Mouse (Mus musculus) CH12.LX (cell line): Measurements from ENCODE around the gene Tox4. TPM values are rescaled to one million over a fixed set of nuclear protein-coding genes. Genes with fewer than 3 reads are reported as not detected.
"Not testable (repeated sequence)": the region's sequence is repeated elsewhere in the genome, so short reads cannot be mapped to it uniquely, and the experiment has no call there.

Experiments used
- DNase-seq: peaks from one replicate; pipeline ENCODE4 v3.0.0-alpha.2; 2013; ENCODE audit errors: extremely low read depth
- H3K27ac ChIP-seq: 2 replicates; pipeline ENCODE4 v1.5.1; 2012; ENCODE audit warnings: low read depth, mild to moderate bottlenecking, control low read depth, moderate library complexity; ENCODE audit not compliant: insufficient read depth
- H3K27me3 ChIP-seq: replicated peaks from 2 replicates; pipeline ENCODE3; 2012; ENCODE audit warnings: inconsistent platforms
- H3K36me3 ChIP-seq, 2 experiments: replicated peaks in 1 of 2; 2 replicates each; pipeline versions ENCODE3 to v1.6.1; 2012; ENCODE audit warnings: inconsistent platforms in 1 of 2, low read length in 1 of 2, mild to moderate bottlenecking in 1 of 2, mixed read lengths in 1 of 2, moderate library complexity in 1 of 2; ENCODE audit not compliant: control insufficient read depth in 1 of 2, insufficient read depth in 1 of 2
- H3K4me1 ChIP-seq, 2 experiments: 2 replicates each; pipeline ENCODE4 v1.6.1; 2012; ENCODE audit warnings: inconsistent platforms in 1 of 2, moderate library complexity in 1 of 2; ENCODE audit not compliant: insufficient read depth in 2 of 2, control insufficient read depth in 1 of 2
- H3K4me2 ChIP-seq: 2 replicates; pipeline ENCODE4 v1.6.1; 2012; ENCODE audit warnings: low read depth, mild to moderate bottlenecking, control low read depth; ENCODE audit not compliant: poor library complexity, insufficient read depth, severe bottlenecking
- H3K4me3 ChIP-seq, 3 experiments: fragments of 150-350 bp in 1 of 3; sonication (generic) in 1 of 3; replicated peaks in 1 of 3; 2 replicates each; pipeline versions ENCODE3 to v1.5.1; 2011 to 2012; ENCODE audit warnings: low read depth in 2 of 3, low read length in 2 of 3, mild to moderate bottlenecking in 2 of 3, moderate library complexity in 2 of 3, control low read depth in 1 of 3, improper control_type of control experiment in 1 of 3, inconsistent platforms in 1 of 3, mixed read lengths in 1 of 3; ENCODE audit not compliant: poor library complexity in 1 of 3
- H3K79me2 ChIP-seq: replicated peaks from 2 replicates; pipeline ENCODE4 v1.6.1; 2012; ENCODE audit warnings: mild to moderate bottlenecking, moderate library complexity; ENCODE audit not compliant: control insufficient read depth, poor library complexity, insufficient read depth, severe bottlenecking; ENCODE audit errors: extremely low read depth
- H3K9ac ChIP-seq: 2 replicates; pipeline ENCODE4 v1.6.1; 2012; ENCODE audit warnings: low read depth, mild to moderate bottlenecking, control low read depth, moderate library complexity; ENCODE audit not compliant: insufficient read depth
- H3K9me3 ChIP-seq: replicated peaks from 2 replicates; pipeline ENCODE3; 2012; ENCODE audit warnings: low read length, inconsistent platforms, mixed read lengths
- CHD1 ChIP-seq: IDR thresholded peaks from 2 replicates; pipeline ENCODE4 v1.6.1; 2012; ENCODE audit warnings: low read depth, low read length, improper control_type of control experiment, inconsistent platforms
- CHD2 ChIP-seq: IDR thresholded peaks from 2 replicates; pipeline ENCODE4 v1.6.1; 2011; ENCODE audit warnings: low read length, improper control_type of control experiment
- CTCF ChIP-seq, 2 experiments: IDR thresholded peaks in 1 of 2; conservative IDR thresholded peaks in 1 of 2; 2 replicates each; pipeline ENCODE4 v1.5.1; 2011 to 2012; ENCODE audit warnings: low read depth in 2 of 2, low read length in 2 of 2, improper control_type of control experiment in 1 of 2, inconsistent platforms in 1 of 2, mild to moderate bottlenecking in 1 of 2, moderate library complexity in 1 of 2
- E2F4 ChIP-seq: IDR thresholded peaks from 2 replicates; pipeline ENCODE4 v1.6.1; 2011; ENCODE audit warnings: low read depth, low read length, improper control_type of control experiment; ENCODE audit not compliant: insufficient replicate concordance
- ELF1 ChIP-seq: IDR thresholded peaks from 2 replicates; pipeline ENCODE4 v1.6.1; 2014; ENCODE audit warnings: low read depth, mild to moderate bottlenecking, inconsistent platforms, low read length, improper control_type of control experiment
- EP300 ChIP-seq: IDR thresholded peaks from 2 replicates; pipeline ENCODE4 v1.6.1; 2011; ENCODE audit warnings: low read length, improper control_type of control experiment
- ETS1 ChIP-seq: conservative IDR thresholded peaks from 2 replicates; pipeline ENCODE4 v1.6.1; 2012; ENCODE audit warnings: low read depth, mild to moderate bottlenecking, inconsistent platforms, low read length, improper control_type of control experiment, moderate library complexity
- GABPA ChIP-seq: IDR thresholded peaks from 2 replicates; pipeline ENCODE4 v1.6.1; 2012; ENCODE audit warnings: low read depth, low read length, improper control_type of control experiment, inconsistent platforms; ENCODE audit not compliant: insufficient replicate concordance
- IRF4 ChIP-seq: IDR thresholded peaks from 2 replicates; pipeline ENCODE4 v1.6.1; 2014; ENCODE audit warnings: low read depth, mild to moderate bottlenecking, inconsistent platforms, low read length, improper control_type of control experiment
- JUND ChIP-seq: conservative IDR thresholded peaks from 2 replicates; pipeline ENCODE4 v1.6.1; 2011; ENCODE audit warnings: low read depth, low read length, improper control_type of control experiment
- KAT2A ChIP-seq: IDR thresholded peaks from 2 replicates; pipeline ENCODE4 v1.6.1; 2012; ENCODE audit warnings: low read length, improper control_type of control experiment, inconsistent platforms; ENCODE audit not compliant: insufficient replicate concordance
- MAFK ChIP-seq: IDR thresholded peaks from 2 replicates; pipeline ENCODE4 v1.6.1; 2011; ENCODE audit warnings: low read length, improper control_type of control experiment; ENCODE audit not compliant: insufficient replicate concordance
- MAX ChIP-seq: IDR thresholded peaks from 2 replicates; pipeline ENCODE4 v1.6.1; 2011; ENCODE audit warnings: low read length, improper control_type of control experiment
- MEF2A ChIP-seq: IDR thresholded peaks from 2 replicates; pipeline ENCODE4 v1.6.1; 2014; ENCODE audit warnings: low read depth, mild to moderate bottlenecking, inconsistent platforms, low read length, improper control_type of control experiment, borderline replicate concordance
- MXI1 ChIP-seq: IDR thresholded peaks from 2 replicates; pipeline ENCODE4 v1.6.1; 2011; ENCODE audit warnings: mild to moderate bottlenecking, low read depth, low read length, improper control_type of control experiment
- NELFE ChIP-seq: IDR thresholded peaks from 2 replicates; pipeline ENCODE4 v1.6.1; 2011; ENCODE audit warnings: low read depth, low read length, improper control_type of control experiment
- NRF1 ChIP-seq: IDR thresholded peaks from 2 replicates; pipeline ENCODE4 v1.6.1; 2014; ENCODE audit warnings: low read depth, mild to moderate bottlenecking, inconsistent platforms, low read length, improper control_type of control experiment, moderate library complexity
- PAX5 ChIP-seq: IDR thresholded peaks from 2 replicates; pipeline ENCODE4 v1.6.1; 2012; ENCODE audit warnings: low read length, inconsistent platforms, mixed read lengths
- POLR2A ChIP-seq: IDR thresholded peaks from 2 replicates; pipeline ENCODE4 v1.6.1; 2011; ENCODE audit warnings: low read depth, mild to moderate bottlenecking, improper control_type of control experiment, low read length
- POLR2AphosphoS2 ChIP-seq: IDR thresholded peaks from 2 replicates; pipeline ENCODE4 v1.6.1; 2011; ENCODE audit warnings: low read depth, low read length, improper control_type of control experiment
- RAD21 ChIP-seq: IDR thresholded peaks from 2 replicates; pipeline ENCODE4 v1.6.1; 2011; ENCODE audit warnings: low read depth, mild to moderate bottlenecking, low read length, improper control_type of control experiment, moderate library complexity
- RCOR1 ChIP-seq: conservative IDR thresholded peaks from 2 replicates; pipeline ENCODE4 v1.6.1; 2012; ENCODE audit warnings: low read depth, mild to moderate bottlenecking, inconsistent platforms, low read length, improper control_type of control experiment
- SIN3A ChIP-seq: IDR thresholded peaks from 2 replicates; pipeline ENCODE4 v1.6.1; 2012; ENCODE audit warnings: low read length, improper control_type of control experiment, inconsistent platforms
- SMC3 ChIP-seq: IDR thresholded peaks from 2 replicates; pipeline ENCODE4 v1.6.1; 2011; ENCODE audit warnings: low read depth, low read length, improper control_type of control experiment
- TBP ChIP-seq: conservative IDR thresholded peaks from 2 replicates; pipeline ENCODE4 v1.6.1; 2011; ENCODE audit warnings: low read depth, low read length, improper control_type of control experiment
- TCF12 ChIP-seq: IDR thresholded peaks from 2 replicates; pipeline ENCODE4 v1.6.1; 2014; ENCODE audit warnings: low read depth, mild to moderate bottlenecking, inconsistent platforms, low read length, improper control_type of control experiment
- UBTF ChIP-seq: IDR thresholded peaks from 2 replicates; pipeline ENCODE4 v1.6.1; 2012; ENCODE audit warnings: low read depth, mild to moderate bottlenecking, inconsistent platforms, low read length, improper control_type of control experiment, moderate library complexity
- USF2 ChIP-seq: conservative IDR thresholded peaks from 2 replicates; pipeline ENCODE4 v1.6.1; 2011; ENCODE audit warnings: low read depth, low read length, improper control_type of control experiment
- ZC3H11A ChIP-seq: IDR thresholded peaks from 2 replicates; pipeline ENCODE4 v1.6.1; 2012; ENCODE audit warnings: low read depth, mild to moderate bottlenecking, inconsistent platforms, low read length, improper control_type of control experiment
- ZKSCAN1 ChIP-seq: IDR thresholded peaks from 2 replicates; pipeline ENCODE4 v1.6.1; 2012; ENCODE audit warnings: low read depth, inconsistent platforms, low read length, improper control_type of control experiment, borderline replicate concordance
- ZMIZ1 ChIP-seq: IDR thresholded peaks from 2 replicates; pipeline ENCODE4 v1.6.1; 2012; ENCODE audit warnings: low read depth, mild to moderate bottlenecking, inconsistent platforms, low read length, improper control_type of control experiment
- ZNF384 ChIP-seq: IDR thresholded peaks from 2 replicates; pipeline ENCODE4 v1.6.1; 2012; ENCODE audit warnings: low read depth, low read length, improper control_type of control experiment, inconsistent platforms
- dilution Hi-C: fragments of 300-500 bp; cut with MboI; formaldehyde crosslinking; loops from 2 replicates; pipeline ENCODE4 v1.14.3; 2020; ENCODE audit warnings: low sequenced_read_pairs; ENCODE audit not compliant: extremely low pct_unique_long_range_greater_than_20kb, extremely low pct_ligation_motif_present
- in situ Hi-C: fragments of 300-500 bp; cut with MboI; formaldehyde crosslinking; loops from 3 replicates; pipeline ENCODE4 v1.14.3; 2019; ENCODE audit warnings: low sequenced_read_pairs, low pct_ligation_motif_present, low pct_unique_long_range_greater_than_20kb, mixed read lengths
- polyA plus RNA-seq: library from polyadenylated mRNA; unstranded; fragments of >175 nt; gene quantifications from 2 replicates; pipeline ENCODE4 v1.2.1, GENCODE M21; 2012; ENCODE audit warnings: low read depth; ENCODE audit not compliant: insufficient read length
- total RNA-seq, 2 experiments: library from RNA; depleted of rRNA; stranded (reverse); fragments of 300-350 nt in 1 of 2; fragments of >200 nt in 1 of 2; gene quantifications; 2 replicates each; pipeline ENCODE4 v1.2.3; 2012 to 2014

Tox4 gene
- total and polyA plus RNA-seq, 3 experiments: 43.5 to 56.3 (median 45.7) TPM

GRCm38 (mm10) chr14:52303517-52303916 is 24.6 kb downstream of the Tox4 start:
- in situ Hi-C loops, H3K9me3 ChIP-seq, H3K27me3 ChIP-seq, DNase-seq, dilution Hi-C loops, H3K4me2 ChIP-seq, H3K4me3 ChIP-seq, H3K27ac ChIP-seq, H3K9ac ChIP-seq: not testable (repeated sequence)
- H3K4me1 ChIP-seq: peaks cover 0 to 22% of the 10 kb centered on the region in 2 experiments; a peak in 1 of 4 replicates
- TF ChIP-seq TBP (peak; percentile 69; the same call in 1 of the 2 replicates), CTCF (conservative IDR thresholded peaks at IDR 0.05 in 1 of 2, IDR thresholded peaks at IDR 0.05 in 1 of 2; ENCODE audit: low read depth in 2 of 2, low read length in 2 of 2) (peak in 1 of 2 experiments; percentile 13; a peak in 1 of 4 replicates)
- H3K36me3 ChIP-seq: peaks cover 20 to 30% of the 10 kb centered on the region in 2 experiments
- peaks cover 29% of the 10 kb centered on the region for H3K79me2 ChIP-seq

GRCm38 (mm10) chr14:52304644-52305271 is 25.8 kb downstream of the Tox4 start, which contains the start of gene Mettl3:
Mettl3 (minus strand) TSS chr14:52305128.
- DNase-seq: peak; percentile 98
- Histone ChIP-seq H3K4me3 (peak within 1 kb of the TSS; percentile 67 to 95 (median 79)), H3K4me2 (peak within 1 kb of the TSS; percentile 99), H3K9ac (peak within 1 kb of the TSS; percentile 95), H3K4me1 (peaks cover 0 to 22% of the 10 kb centered on the region in 2 experiments; a peak in 1 of 4 replicates), H3K9me3 (no peaks in the 10 kb centered on the region), H3K27me3 (no peaks in the 10 kb centered on the region), H3K36me3 (peaks cover 9 to 25% of the 10 kb centered on the region in 2 experiments), H3K79me2 (peaks cover 29% of the 10 kb centered on the region), H3K27ac (peak within 1 kb of the TSS; percentile 89)
- dilution Hi-C loops: no loop called here
- in situ Hi-C loops: no loop called here
- no peak for TF ChIP-seq PAX5
- TF ChIP-seq NRF1: peak; percentile 87
- TF ChIP-seq MAFK: no peak
- peak; percentile 90 for TF ChIP-seq MAX
- peak; percentile 51; the same call in 1 of the 2 replicates for TF ChIP-seq ETS1
- peak; percentile 88 for TF ChIP-seq NELFE
- TF ChIP-seq ZMIZ1: peak; percentile 62
- peak; percentile 90 for TF ChIP-seq POLR2AphosphoS2
- peak; percentile 96 for TF ChIP-seq ELF1
- TF ChIP-seq POLR2A: peak; percentile 92
- TF ChIP-seq GABPA: peak; percentile 62; the same call in 1 of the 2 replicates
- TF ChIP-seq KAT2A: peak; percentile 96
- no peak for TF ChIP-seq SMC3
- no peak for TF ChIP-seq ZNF384
- TF ChIP-seq ZKSCAN1: no peak
- no peak for TF ChIP-seq RAD21
- TF ChIP-seq EP300: no peak
- TF ChIP-seq SIN3A: peak; percentile 96
- TF ChIP-seq MXI1: peak; percentile 85
- TF ChIP-seq ZC3H11A: no peak
- peak; percentile 70; the same call in 1 of the 2 replicates for TF ChIP-seq IRF4
- peak; percentile 37; the same call in 1 of the 2 replicates for TF ChIP-seq MEF2A
- no peak for TF ChIP-seq USF2
- no peak for TF ChIP-seq JUND
- peak; percentile 82 for TF ChIP-seq UBTF
- TF ChIP-seq RCOR1: peak; percentile 97
- TF ChIP-seq CHD1: no peak; the same call in 1 of the 2 replicates
- TF ChIP-seq E2F4: no peak
- TF ChIP-seq CHD2: peak; percentile 92
- TF ChIP-seq TCF12: peak; percentile 77
